Mouse (Mus musculus): ENCODE data around the gene Bet1l. TPM values are rescaled to one million over a fixed set of nuclear protein-coding genes. Genes with fewer than 3 reads are reported as not detected.

Gene Bet1l
- total and polyA plus RNA-seq, 3 experiments: 13.1 to 24.3 (median 13.8) TPM

- H3K79me2 ChIP-seq (replicated peaks; ENCODE audit: control insufficient read depth, extremely low read depth, insufficient read depth, poor library complexity, severe bottlenecking): no peaks in the 10 kb centered on the region; the same call in 1 of the 2 replicates
- H3K27me3 ChIP-seq (replicated peaks): no peaks in the 10 kb centered on the region
- peaks cover 30 to 76% of the 10 kb centered on the region in 2 experiments for H3K36me3 ChIP-seq (replicated peaks in 1 of 2; ENCODE audit: control insufficient read depth in 1 of 2, insufficient read depth in 1 of 2, low read length in 1 of 2)
- H3K4me2 ChIP-seq (ENCODE audit: insufficient read depth, low read depth, poor library complexity, severe bottlenecking): no peak overlapping the region
- no peak for DNase-seq (ENCODE audit: extremely low read depth)
- H3K4me3 ChIP-seq (replicated peaks in 1 of 3; ENCODE audit: low read depth in 2 of 3, low read length in 2 of 3, poor library complexity in 1 of 3): no peak overlapping the region
- no peak overlapping the region for H3K27ac ChIP-seq (ENCODE audit: insufficient read depth, low read depth)
- no peak overlapping the region for H3K9ac ChIP-seq (ENCODE audit: insufficient read depth, low read depth)
- H3K4me1 ChIP-seq (ENCODE audit: control insufficient read depth in 1 of 2, insufficient read depth in 2 of 2): peaks cover 21 to 44% of the 10 kb centered on the region in 2 experiments
- in situ Hi-C loops (cut with MboI; ENCODE audit: low pct_ligation_motif_present, low pct_unique_long_range_greater_than_20kb, low sequenced_read_pairs): no loop called here
- dilution Hi-C loops (cut with MboI; ENCODE audit: extremely low pct_ligation_motif_present, extremely low pct_unique_long_range_greater_than_20kb, low sequenced_read_pairs): no loop called here
- TF ChIP-seq KAT2A (IDR thresholded peaks at IDR 0.05; ENCODE audit: insufficient replicate concordance, low read length) (no peak), CTCF (conservative IDR thresholded peaks at IDR 0.05 in 1 of 2, IDR thresholded peaks at IDR 0.05 in 1 of 2; ENCODE audit: low read depth in 2 of 2, low read length in 2 of 2) (no peak), ELF1 (IDR thresholded peaks at IDR 0.05; ENCODE audit: low read depth, low read length) (no peak), PAX5 (IDR thresholded peaks at IDR 0.05; ENCODE audit: low read length) (no peak), HCFC1 (IDR thresholded peaks at IDR 0.05; ENCODE audit: low read depth, low read length) (no peak), BHLHE40 (IDR thresholded peaks at IDR 0.05; ENCODE audit: low read depth, low read length) (no peak), JUN (IDR thresholded peaks at IDR 0.05; ENCODE audit: insufficient read depth, low read depth, low read length) (no peak), RAD21 (IDR thresholded peaks at IDR 0.05; ENCODE audit: low read depth, low read length) (no peak), SMC3 (IDR thresholded peaks at IDR 0.05; ENCODE audit: low read depth, low read length) (no peak)
- no peaks in the 10 kb centered on the region for H3K9me3 ChIP-seq (replicated peaks; ENCODE audit: low read length)
Measured at GRCm38 (mm10) chr7:140874224-140874623, 16.8 kb upstream of the Bet1l start.

GRCm38 (mm10) chr7:140864761-140865160 is 7.4 kb upstream of the Bet1l start:
- TF ChIP-seq POLR2A (IDR thresholded peaks at IDR 0.05; ENCODE audit: low read depth, low read length): no peak
- no peak for TF ChIP-seq ZNF384 (IDR thresholded peaks at IDR 0.05; ENCODE audit: low read depth, low read length)
- TF ChIP-seq BHLHE40 (IDR thresholded peaks at IDR 0.05; ENCODE audit: low read depth, low read length): no peak
- no peak for TF ChIP-seq GABPA (IDR thresholded peaks at IDR 0.05; ENCODE audit: insufficient replicate concordance, low read depth, low read length)
- TF ChIP-seq ZC3H11A (IDR thresholded peaks at IDR 0.05; ENCODE audit: low read depth, low read length): no peak
- TF ChIP-seq CHD2 (IDR thresholded peaks at IDR 0.05; ENCODE audit: low read length): no peak
- TF ChIP-seq MAZ (IDR thresholded peaks at IDR 0.05; ENCODE audit: low read depth, low read length): no peak
- no peak for TF ChIP-seq ZKSCAN1 (IDR thresholded peaks at IDR 0.05; ENCODE audit: borderline replicate concordance, low read depth, low read length)
- TF ChIP-seq NELFE (IDR thresholded peaks at IDR 0.05; ENCODE audit: low read depth, low read length): no peak
- no peak for TF ChIP-seq HCFC1 (IDR thresholded peaks at IDR 0.05; ENCODE audit: low read depth, low read length)
- no peak for TF ChIP-seq MAX (IDR thresholded peaks at IDR 0.05; ENCODE audit: low read length)
- no peak for TF ChIP-seq SMC3 (IDR thresholded peaks at IDR 0.05; ENCODE audit: low read depth, low read length)
- TF ChIP-seq EP300 (IDR thresholded peaks at IDR 0.05; ENCODE audit: low read length): no peak
- TF ChIP-seq RAD21 (IDR thresholded peaks at IDR 0.05; ENCODE audit: low read depth, low read length): no peak
- TF ChIP-seq JUN (IDR thresholded peaks at IDR 0.05; ENCODE audit: insufficient read depth, low read depth, low read length): no peak
- TF ChIP-seq POLR2AphosphoS2 (IDR thresholded peaks at IDR 0.05; ENCODE audit: low read depth, low read length): no peak
- TF ChIP-seq CHD1 (IDR thresholded peaks at IDR 0.05; ENCODE audit: low read depth, low read length): no peak
- TF ChIP-seq MEF2A (IDR thresholded peaks at IDR 0.05; ENCODE audit: borderline replicate concordance, low read depth, low read length): no peak
- no peak for TF ChIP-seq CTCF (conservative IDR thresholded peaks at IDR 0.05 in 1 of 2, IDR thresholded peaks at IDR 0.05 in 1 of 2; ENCODE audit: low read depth in 2 of 2, low read length in 2 of 2)
- no peak overlapping the region for H3K9ac ChIP-seq (ENCODE audit: insufficient read depth, low read depth)
- H3K36me3 ChIP-seq (replicated peaks in 1 of 2; ENCODE audit: control insufficient read depth in 1 of 2, insufficient read depth in 1 of 2, low read length in 1 of 2): peaks cover 71 to 94% of the 10 kb centered on the region in 2 experiments
- no peaks in the 10 kb centered on the region for H3K9me3 ChIP-seq (replicated peaks; ENCODE audit: low read length)
- peaks cover 5% of the 10 kb centered on the region; the same call in 1 of the 2 replicates for H3K79me2 ChIP-seq (replicated peaks; ENCODE audit: control insufficient read depth, extremely low read depth, insufficient read depth, poor library complexity, severe bottlenecking)
- no peaks in the 10 kb centered on the region for H3K27me3 ChIP-seq (replicated peaks)
- H3K4me1 ChIP-seq (ENCODE audit: control insufficient read depth in 1 of 2, insufficient read depth in 2 of 2): peaks cover 4 to 6% of the 10 kb centered on the region in 2 experiments; a peak in 3 of 4 replicates
- DNase-seq (ENCODE audit: extremely low read depth): no peak
- no peak overlapping the region for H3K27ac ChIP-seq (ENCODE audit: insufficient read depth, low read depth)
- dilution Hi-C loops (cut with MboI; ENCODE audit: extremely low pct_ligation_motif_present, extremely low pct_unique_long_range_greater_than_20kb, low sequenced_read_pairs): no loop called here
- in situ Hi-C loops (cut with MboI; ENCODE audit: low pct_ligation_motif_present, low pct_unique_long_range_greater_than_20kb, low sequenced_read_pairs): no loop called here
- no peak overlapping the region for H3K4me3 ChIP-seq (replicated peaks in 1 of 3; ENCODE audit: low read depth in 2 of 3, low read length in 2 of 3, poor library complexity in 1 of 3)
- H3K4me2 ChIP-seq (ENCODE audit: insufficient read depth, low read depth, poor library complexity, severe bottlenecking): no peak overlapping the region

Data from CH12.LX (cell line).